Mouse (Mus musculus) ovary, adult 18-20 months (tissue): ENCODE data around the gene Ppard.
"Not testable (repeated sequence)": the region's sequence is repeated elsewhere in the genome, so short reads cannot be mapped to it uniquely, and the experiment has no call there.

Source experiments
- DNase-seq: peaks from one replicate; pipeline ENCODE4 v3.0.0; 2022; ENCODE audit warnings: low spot score, mixed read lengths

Gene Ppard

DNA sequence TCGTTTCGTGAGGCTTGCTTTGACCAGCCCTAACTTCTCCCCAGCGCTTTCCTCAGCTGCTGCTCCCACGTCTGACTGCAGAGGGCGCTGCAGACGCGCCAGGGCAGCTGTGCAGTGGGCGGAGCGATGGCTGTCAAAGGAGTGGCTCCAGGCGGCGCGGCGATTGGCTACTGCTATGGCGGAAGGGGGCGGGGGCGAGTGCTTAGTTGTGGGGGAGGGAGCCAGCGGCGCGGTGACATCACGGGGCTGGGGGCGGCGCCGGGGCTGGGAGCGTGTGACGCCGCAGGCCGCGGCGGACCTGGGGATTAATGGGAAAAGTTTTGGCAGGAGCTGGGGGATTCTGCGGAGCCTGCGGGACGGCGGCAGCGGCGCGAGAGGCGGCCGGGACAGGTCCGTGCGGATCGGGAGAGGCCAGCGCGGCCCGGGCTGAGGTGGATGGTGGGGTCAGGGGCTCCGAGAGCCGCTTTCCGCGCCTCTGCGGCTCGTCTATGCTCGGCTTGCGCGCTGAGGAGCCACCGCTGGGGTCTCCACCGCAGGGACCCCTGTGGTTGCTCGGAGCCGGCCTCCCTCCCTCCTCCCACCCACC is at the start of gene Ppard:
Gene Ppard, plus strand, starts transcription at position 226 of the 586 bp plus-strand sequence.
- DNase-seq = peak; percentile 95

DNA sequence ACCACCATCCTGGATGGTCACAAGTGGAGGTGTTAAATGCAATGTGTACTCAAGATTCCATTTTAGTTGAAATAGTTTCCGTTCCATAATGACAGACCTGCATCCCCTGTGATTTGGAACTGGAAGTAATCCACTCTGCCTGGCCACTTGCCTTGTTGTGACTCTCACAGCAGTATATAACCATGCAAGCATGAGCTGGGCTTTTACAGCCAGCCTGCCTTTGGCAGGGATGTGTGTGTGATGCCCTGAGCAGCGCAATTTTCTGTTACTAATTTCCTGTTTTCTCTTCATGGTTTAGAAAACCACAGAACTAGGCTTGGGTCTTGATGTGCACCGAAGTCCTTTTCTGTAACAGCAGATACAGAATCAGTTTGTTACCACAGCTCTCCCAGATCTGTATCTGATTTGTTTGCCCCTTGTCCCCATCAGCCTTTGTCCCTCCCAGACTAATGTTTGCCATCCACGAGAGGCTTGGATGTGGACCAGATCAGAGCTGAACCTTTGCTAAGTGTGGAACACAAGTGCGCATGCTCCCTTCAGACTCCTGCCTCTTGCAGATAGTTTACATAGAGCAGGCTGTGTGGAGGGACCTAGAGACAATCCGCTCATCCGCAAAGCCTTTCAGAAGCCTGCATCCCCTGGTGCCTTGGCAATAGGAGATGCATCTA is 47.4 kb upstream of the Ppard start:
- DNase-seq = no peak

GRCm38 (mm10) chr17:28188313-28188712 is 44.2 kb upstream of the Ppard start:
- DNase-seq = no peak

- DNase-seq = no peak
Observed at GRCm38 (mm10) chr17:28192754-28193153, 39.7 kb upstream of the Ppard start.

DNA sequence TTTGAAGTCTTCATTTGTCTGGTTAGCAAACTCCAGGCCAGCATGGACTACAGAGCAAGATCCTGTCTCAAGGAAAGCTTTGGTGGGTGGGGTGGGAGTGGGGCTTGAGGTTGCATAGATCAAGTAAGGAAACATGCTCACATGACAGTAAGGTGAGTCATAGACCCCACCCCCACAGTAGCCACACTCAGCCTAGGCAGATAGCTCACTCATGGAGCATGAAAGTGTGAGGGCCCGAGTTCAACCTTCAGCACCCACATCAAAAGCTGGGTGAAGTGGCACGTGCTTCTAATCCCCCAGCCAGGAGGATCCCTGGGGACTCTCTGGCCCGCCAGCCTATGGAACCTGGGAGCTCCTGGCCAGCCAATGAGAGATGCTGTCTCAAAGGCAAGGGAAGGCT is 38.9 kb upstream of the Ppard start:
- no peak for DNase-seq

GRCm38 (mm10) chr17:28195033-28195432 is 37.5 kb upstream of the Ppard start:
- DNase-seq = no peak

- no peak for DNase-seq
Observed at GRCm38 (mm10) chr17:28197646-28198045, 34.9 kb upstream of the Ppard start.

DNA sequence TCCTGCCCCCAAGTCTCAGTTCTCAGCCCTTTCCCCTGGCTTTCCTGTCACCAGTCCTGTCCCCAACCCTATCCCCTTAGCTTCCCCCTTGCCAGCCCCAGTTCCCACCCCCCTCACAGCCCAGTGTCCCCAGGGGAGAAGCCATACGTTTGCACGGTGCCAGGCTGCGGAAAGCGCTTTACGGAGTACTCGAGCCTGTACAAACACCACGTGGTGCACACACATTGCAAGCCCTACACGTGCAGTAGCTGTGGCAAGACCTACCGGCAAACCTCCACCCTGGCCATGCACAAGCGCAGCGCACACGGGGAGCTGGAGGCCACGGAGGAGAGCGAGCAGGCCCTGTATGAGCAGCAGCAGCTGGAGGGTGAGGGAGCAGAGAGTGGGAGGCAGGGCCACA is 30.5 kb upstream of the Ppard start:
- no peak for DNase-seq

DNA sequence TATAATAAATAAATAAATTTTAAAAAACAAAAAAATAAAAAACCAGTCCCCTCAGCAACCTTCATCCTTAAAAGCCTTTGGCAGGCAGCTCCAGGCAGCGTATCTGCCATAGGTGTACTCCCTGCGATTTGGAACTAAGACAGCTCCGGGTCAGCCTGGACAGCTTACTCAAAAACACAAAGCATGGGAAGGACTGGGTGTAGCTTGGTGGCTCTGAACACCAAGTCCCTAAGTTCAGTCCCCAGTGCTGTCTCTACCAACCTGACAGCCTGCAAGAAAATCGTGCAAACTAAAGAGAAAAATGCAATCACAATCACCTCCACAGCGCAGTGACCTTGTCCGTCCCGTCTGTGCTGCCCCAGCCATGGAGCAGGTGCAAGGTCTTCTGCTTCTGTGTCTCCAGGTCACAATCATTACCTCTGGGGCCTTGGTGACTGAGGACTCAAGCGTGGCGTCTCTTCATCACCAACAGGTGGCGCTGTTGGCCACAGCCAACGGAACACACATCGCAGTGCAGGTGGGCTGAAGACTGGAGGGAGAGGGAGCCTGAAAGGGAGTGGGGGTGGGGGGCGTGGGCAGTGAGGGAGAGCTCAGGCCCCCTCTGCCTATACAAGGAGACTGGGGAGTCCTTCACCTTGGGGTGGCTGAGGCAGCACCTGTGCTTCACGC is 28.3 kb upstream of the Ppard start:
- DNase-seq = no peak

DNA sequence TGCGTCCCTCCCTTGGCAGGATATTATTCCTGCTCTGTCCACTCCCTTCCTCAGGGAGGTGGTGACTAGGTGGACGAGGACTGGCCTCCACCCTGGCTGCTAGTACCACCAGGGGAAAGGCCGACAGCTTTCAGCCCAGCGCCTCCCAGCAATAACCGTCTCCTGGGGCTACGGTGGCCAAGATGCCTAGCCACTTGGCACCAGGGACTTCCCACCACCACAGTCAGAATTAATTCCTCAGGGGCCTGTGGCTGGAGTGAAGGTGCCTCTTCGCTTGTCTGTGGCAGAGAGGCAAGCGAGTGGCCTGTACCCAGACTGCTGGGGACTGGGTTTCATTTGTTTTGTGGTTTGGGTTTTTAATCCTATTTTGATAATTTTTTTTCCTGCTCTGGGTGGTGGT is 27.1 kb upstream of the Ppard start:
- DNase-seq = no peak

GRCm38 (mm10) chr17:28207092-28207491 is 25.4 kb upstream of the Ppard start:
- DNase-seq = no peak

GRCm38 (mm10) chr17:28207591-28208313 is 24.7 kb upstream of the Ppard start, which contains the start of gene Def6:
Def6 (plus strand) TSS chr17:28207778.
- DNase-seq = peak; percentile 63

DNA sequence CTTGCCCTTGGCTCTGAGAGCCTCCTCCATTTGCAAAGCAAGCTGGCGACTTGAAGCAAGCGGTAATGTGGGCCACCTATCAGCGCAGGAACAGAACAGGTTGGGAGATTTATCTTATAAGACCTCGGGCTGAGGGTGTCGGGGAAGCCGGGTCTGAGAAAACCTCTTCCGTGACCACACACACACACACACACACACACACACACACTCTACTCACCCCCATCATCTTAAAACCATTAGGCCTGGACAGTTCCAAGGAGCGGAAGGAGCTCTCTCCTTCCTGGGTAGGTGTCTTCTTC is 24.2 kb upstream of the Ppard start:
- no peak for DNase-seq

DNA sequence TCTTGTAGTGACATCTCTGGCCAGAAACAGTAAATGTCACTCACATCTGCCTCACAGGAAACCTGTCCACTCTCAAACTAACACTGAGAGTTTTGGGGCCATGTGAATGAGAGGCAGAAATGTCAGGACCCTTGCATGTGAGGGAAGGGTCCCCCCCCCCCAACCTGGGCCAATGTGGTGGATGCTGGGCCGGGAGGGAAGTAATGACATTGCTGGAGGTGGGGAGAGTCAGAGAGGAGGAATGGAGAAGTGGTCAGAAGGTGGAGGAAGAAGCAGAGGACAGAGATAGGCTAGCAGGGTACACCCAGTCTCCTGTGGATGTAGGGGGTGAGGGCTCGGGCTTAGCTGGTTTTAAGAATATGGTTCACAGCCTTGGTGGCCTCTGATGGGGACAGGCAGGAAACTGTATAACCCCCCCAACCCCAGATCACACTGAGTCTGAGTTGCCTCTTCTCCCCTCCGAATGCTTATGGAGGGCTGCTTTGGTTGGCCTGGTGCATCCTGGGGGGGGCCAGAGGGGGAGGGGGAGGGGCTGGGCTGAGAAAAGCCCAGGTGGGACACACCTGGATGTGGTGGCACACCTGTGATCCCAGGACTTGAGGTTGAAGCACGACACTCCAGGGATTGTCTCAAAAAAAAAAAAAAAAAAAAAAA is 22.9 kb upstream of the Ppard start:
- no peak for DNase-seq

- DNase-seq = no peak
Observed at GRCm38 (mm10) chr17:28211921-28212341, 20.6 kb upstream of the Ppard start.

GRCm38 (mm10) chr17:28212391-28212790 is 20.1 kb upstream of the Ppard start:
- DNase-seq = no peak

DNA sequence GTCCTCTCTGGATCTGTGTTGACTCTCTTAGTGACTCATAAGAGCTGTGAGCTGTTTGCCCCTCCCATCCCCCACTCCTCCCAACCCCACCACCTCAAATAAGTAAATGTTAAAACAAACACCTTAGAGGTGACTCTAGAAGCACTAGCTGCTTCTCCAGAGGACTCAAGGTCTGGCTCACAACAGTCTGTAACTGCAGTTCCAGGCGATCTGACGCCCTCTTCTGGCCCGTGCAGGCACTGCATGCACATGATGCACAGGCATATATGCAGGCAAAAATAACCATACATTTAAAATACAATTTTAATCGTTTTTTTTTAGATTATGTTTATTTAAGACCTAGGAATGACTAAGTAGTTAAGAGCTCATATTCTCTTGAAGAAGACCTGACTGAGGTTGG is 19.3 kb upstream of the Ppard start:
- no peak for DNase-seq

- DNase-seq = no peak
Observed at GRCm38 (mm10) chr17:28216791-28217190, 15.7 kb upstream of the Ppard start.

- no peak for DNase-seq
Observed at GRCm38 (mm10) chr17:28217721-28218649, 14.5 kb upstream of the Ppard start.

DNA sequence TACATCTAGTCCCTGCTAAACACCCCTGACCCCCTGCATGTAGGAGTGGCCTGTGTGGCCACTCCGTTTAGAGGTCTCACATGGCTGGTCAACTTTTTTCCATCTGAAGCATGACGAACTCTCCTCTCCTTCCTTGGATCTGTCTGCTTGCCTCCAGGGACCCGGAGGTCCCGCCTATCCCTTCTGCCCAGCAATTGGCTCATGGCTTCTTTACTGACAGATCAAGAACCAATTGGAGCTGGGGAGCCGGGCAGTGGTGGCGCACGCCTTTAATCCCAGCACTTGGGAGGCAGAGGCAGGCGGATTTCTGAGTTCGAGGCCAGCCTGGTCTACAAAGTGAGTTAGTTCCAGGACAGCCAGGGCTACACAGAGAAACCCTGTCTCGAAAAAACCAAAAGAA is 10.0 kb upstream of the Ppard start:
- DNase-seq = not testable (repeated sequence)
